Mouse (Mus musculus) lung, adult 2 months (tissue): ENCODE results near the gene Fkbp1a.

Experiments used
- CTCF ChIP-seq: fragments of 200-500 bp; IDR thresholded peaks from 2 replicates; pipeline ENCODE4 v1.5.1; 2011; ENCODE audit warnings: mild to moderate bottlenecking, low read length, control low read depth; ENCODE audit not compliant: insufficient read depth
- POLR2A ChIP-seq: fragments of 200-500 bp; IDR thresholded peaks from 2 replicates; pipeline ENCODE4 v1.6.1; 2011; ENCODE audit warnings: low read depth, mild to moderate bottlenecking, control low read depth, low read length, borderline replicate concordance; ENCODE audit errors: extremely low read depth

DNA sequence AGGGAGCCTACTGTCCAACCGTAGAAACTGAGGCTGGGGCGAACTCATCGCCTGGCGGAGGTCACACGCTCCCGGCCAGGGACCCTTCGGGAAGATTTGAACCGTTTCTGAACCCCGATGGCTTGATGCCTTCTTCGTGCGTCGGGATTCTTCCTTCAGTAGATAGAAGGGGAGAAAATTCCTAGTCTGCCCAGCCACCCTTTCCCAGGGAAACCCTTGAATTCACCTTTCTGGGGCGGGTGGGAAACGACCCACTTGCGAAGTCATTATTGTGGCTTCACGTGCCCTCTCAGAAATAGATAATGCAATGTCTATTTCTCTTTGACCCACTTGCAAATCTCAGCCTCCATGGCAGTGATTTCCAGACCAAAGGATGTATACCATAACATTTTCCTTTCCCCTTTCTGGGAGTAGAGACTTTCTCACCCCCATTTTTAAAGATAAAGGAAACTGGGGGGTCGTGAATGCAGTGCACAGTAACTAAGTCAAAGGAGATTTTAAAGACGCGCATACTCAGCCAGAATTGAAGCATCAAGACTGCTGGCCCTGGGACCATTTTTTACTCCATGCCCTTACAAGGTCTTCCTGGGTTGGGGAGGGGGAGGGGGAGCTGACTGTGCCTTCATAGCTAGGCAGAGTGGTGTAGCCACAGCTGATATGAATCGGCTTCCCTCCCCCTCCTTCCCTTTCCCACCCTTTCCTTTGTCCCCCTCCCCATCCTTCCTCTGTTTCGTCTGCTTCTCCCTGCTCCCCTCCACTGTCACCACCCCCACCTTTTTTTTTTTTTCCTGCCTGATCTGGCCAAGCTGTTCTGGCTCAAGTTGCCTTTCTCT, 996 bp downstream of the Fkbp1a start:
- TF ChIP-seq CTCF (no peak), POLR2A (no peak)
